Mouse (Mus musculus): Measurements from ENCODE around the gene F9. TPM values are rescaled to one million over a fixed set of nuclear protein-coding genes. Genes with fewer than 3 reads are reported as not detected.
"Not testable (repeated sequence)": the region's sequence is repeated elsewhere in the genome, so short reads cannot be mapped to it uniquely, and the experiment has no call there.

Gene F9
- total RNA-seq (2021): under 1 TPM; 0.19 to 0.24 TPM

GRCm38 (mm10) chrX:59999221-60000083 is at the start of gene F9:
F9 (plus strand) TSS chrX:59999464.
- DNase-seq (ENCODE audit: extremely low spot score in 1 of 2, low spot score in 2 of 2): no peak
- intact Hi-C loops (cut with DNase I): no loop called here

- intact Hi-C loops (cut with DNase I); DNase-seq (ENCODE audit: extremely low spot score in 1 of 2, low spot score in 2 of 2): not testable (repeated sequence)
Observed at GRCm38 (mm10) chrX:59969767-59970166, 29.5 kb upstream of the F9 start.

- intact Hi-C loops (cut with DNase I): no loop called here
- DNase-seq (ENCODE audit: extremely low spot score in 1 of 2, low spot score in 2 of 2): no peak
Observed at GRCm38 (mm10) chrX:60000084-60000443, 800 bp downstream of the F9 start.

- intact Hi-C loops (cut with DNase I): no loop called here
- no peak for DNase-seq (ENCODE audit: extremely low spot score in 1 of 2, low spot score in 2 of 2)
Observed at GRCm38 (mm10) chrX:60001461-60001860, 2.2 kb downstream of the F9 start.

GRCm38 (mm10) chrX:60013084-60013676 is 13.9 kb downstream of the F9 start:
- DNase-seq (ENCODE audit: extremely low spot score in 1 of 2, low spot score in 2 of 2): no peak
- intact Hi-C loops (cut with DNase I): no loop called here

GRCm38 (mm10) chrX:60014588-60014987 is 15.3 kb downstream of the F9 start:
- intact Hi-C loops (cut with DNase I): no loop called here
- no peak for DNase-seq (ENCODE audit: extremely low spot score in 1 of 2, low spot score in 2 of 2)

GRCm38 (mm10) chrX:60021007-60021406 is 21.7 kb downstream of the F9 start:
- intact Hi-C loops (cut with DNase I): loop anchor here (10.0 kb wide), 1 partner anchor 384 kb away; no protein-coding TSS in a partner anchor

GRCm38 (mm10) chrX:60021595-60021994 is 22.3 kb downstream of the F9 start:
- DNase-seq (ENCODE audit: extremely low spot score in 1 of 2, low spot score in 2 of 2): no peak
- intact Hi-C loops (cut with DNase I): loop anchor here (10.0 kb wide), 1 partner anchor 383 kb away; no protein-coding TSS in a partner anchor

More at GRCm38 (mm10) chrX:60021007-60021406, 21.7 kb downstream of the F9 start:
- DNase-seq (ENCODE audit: extremely low spot score in 1 of 2, low spot score in 2 of 2): no peak

- peak; percentile 9 to 31 for DNase-seq (ENCODE audit: extremely low spot score in 1 of 2, low spot score in 2 of 2)
- intact Hi-C loops (cut with DNase I): loop anchor here (5.0 to 10.0 kb wide), 2 partner anchors 378 to 834 kb away; no protein-coding TSS in a partner anchor
Observed at GRCm38 (mm10) chrX:60026654-60027053, 27.4 kb downstream of the F9 start.

GRCm38 (mm10) chrX:60054745-60055144 is 55.5 kb downstream of the F9 start:
- no peak for DNase-seq (ENCODE audit: extremely low spot score in 1 of 2, low spot score in 2 of 2)
- intact Hi-C loops (cut with DNase I): no loop called here

GRCm38 (mm10) chrX:60055185-60055584 is 55.9 kb downstream of the F9 start:
- DNase-seq (ENCODE audit: extremely low spot score in 1 of 2, low spot score in 2 of 2): no peak

GRCm38 (mm10) chrX:60075359-60075758 is 76.1 kb downstream of the F9 start:
- no peak for DNase-seq (ENCODE audit: extremely low spot score in 1 of 2, low spot score in 2 of 2)
- intact Hi-C loops (cut with DNase I): no loop called here

More at GRCm38 (mm10) chrX:60055185-60055584, 55.9 kb downstream of the F9 start:
- intact Hi-C loops (cut with DNase I): no loop called here

Other genes starting within 250 kb of the F9 start
- gene Mcf2, start 179.6 kb downstream of the F9 start, total RNA-seq (2021): 1 to 10 TPM; 3.5 to 4.2 TPM

All from left cerebral cortex, postnatal 10 days (tissue).